Mouse (Mus musculus) cerebellum, adult 11-12 months (tissue): Measurements from ENCODE around the gene Hnrnpa3.

Experiments
- DNase-seq: peaks from one replicate; pipeline ENCODE4 v3.0.0; 2022

Gene Hnrnpa3

DNA sequence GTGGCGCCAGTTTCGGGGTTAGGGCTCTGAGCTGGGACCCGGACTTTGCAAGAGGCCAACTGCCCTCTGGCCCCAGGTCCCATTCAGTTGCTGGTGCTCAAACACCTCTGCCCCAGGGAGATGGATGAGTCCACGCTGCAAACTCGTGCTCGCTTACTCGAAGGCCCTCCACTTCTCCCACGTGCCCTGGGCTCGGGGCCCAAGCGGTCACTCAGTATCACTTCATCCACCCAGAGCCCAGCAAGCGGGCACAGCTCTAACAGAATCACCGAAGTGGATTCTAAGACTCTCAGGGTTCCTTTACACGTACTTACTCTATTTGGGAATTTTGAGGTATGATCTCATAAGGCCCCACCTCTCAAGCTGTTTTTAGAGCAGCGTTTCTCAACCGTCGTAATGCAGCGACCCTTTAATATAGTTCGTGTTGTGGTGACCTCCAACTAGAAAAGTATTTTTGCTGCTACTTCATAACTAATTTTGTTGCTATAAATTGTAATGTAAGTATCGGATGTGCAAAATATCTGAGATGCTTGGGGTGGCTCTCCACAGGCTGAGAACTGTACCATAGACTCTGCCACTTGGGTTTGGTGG, 46.2 kb downstream of the Hnrnpa3 start:
- no peak for DNase-seq

DNA sequence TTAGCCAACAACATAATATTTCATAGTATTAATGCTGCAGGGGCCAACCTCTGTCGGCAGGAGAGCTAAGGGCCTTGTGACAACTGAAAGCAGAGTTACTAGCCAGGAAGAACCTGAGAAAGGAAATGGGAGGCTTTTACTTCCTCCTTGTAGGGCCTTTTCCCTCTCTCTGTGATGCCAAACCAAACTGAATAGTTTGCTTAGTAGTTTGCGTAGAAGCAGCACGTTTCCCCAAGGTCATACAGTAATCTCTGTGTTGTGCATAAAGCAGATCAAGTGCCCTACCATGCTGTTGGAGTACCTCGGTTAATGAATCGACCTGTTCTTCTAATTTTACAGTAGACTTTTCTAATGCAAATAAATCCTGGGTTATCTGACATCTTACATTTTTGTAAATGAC, 47.4 kb downstream of the Hnrnpa3 start:
- no peak for DNase-seq

DNA sequence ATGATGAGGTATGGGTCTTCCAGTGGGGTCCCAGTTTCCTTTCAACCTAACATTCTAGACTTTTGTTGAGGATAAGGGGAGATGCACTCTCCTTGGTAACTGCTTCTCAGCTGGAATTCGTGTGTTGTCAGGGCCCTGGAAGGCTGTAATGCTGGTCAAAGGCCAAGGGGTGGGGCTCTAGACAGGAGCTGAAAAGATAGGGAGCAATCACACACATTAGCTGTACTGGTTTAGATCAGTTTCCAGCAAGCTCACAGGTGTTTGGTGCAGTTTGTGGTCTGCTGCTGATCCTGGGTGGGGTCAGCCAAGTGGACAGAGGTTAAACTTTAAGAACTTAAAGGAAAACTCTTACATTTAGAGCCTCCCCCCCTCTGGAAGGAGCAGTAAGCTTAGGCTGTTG, 48.4 kb downstream of the Hnrnpa3 start:
- DNase-seq, result no peak

DNA sequence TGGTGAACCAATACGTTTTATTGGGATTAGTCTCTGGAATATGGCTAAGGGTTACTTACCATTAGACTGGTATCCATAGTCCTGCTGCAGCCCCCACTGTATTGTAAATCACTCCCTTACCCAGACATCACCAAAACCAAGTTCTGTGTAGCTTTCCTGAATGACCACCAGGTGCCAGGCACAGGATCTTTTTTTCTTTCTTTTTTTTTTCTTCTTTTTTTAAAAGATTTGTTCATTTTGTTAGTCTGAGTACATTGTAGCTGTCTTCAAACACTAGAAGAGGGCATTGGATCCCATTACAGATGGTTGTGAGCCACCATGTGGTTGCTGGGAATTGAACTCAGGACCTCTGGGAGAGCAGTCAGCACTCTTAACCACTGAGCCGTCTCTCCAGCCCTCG, 54.0 kb downstream of the Hnrnpa3 start:
- DNase-seq, result no peak

DNA sequence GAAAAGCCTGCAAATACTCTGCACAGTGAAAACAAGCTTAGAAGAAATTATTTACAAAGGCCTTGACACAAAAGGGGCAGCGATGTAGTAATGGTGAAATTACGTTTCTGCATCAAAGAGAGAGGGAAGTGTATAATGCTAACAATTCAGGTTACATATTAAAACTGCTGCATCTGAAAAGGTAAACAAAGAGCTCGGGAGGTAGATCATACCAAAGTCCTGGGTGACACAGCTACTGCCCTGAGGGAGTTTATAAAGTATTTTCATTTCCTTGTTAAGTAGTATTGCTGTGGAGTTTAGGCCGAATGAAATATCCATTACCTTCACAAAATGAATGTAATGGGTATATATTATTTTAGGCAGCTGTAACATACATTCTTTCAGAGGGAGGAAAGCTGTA, 55.7 kb downstream of the Hnrnpa3 start:
- no peak for DNase-seq

DNA sequence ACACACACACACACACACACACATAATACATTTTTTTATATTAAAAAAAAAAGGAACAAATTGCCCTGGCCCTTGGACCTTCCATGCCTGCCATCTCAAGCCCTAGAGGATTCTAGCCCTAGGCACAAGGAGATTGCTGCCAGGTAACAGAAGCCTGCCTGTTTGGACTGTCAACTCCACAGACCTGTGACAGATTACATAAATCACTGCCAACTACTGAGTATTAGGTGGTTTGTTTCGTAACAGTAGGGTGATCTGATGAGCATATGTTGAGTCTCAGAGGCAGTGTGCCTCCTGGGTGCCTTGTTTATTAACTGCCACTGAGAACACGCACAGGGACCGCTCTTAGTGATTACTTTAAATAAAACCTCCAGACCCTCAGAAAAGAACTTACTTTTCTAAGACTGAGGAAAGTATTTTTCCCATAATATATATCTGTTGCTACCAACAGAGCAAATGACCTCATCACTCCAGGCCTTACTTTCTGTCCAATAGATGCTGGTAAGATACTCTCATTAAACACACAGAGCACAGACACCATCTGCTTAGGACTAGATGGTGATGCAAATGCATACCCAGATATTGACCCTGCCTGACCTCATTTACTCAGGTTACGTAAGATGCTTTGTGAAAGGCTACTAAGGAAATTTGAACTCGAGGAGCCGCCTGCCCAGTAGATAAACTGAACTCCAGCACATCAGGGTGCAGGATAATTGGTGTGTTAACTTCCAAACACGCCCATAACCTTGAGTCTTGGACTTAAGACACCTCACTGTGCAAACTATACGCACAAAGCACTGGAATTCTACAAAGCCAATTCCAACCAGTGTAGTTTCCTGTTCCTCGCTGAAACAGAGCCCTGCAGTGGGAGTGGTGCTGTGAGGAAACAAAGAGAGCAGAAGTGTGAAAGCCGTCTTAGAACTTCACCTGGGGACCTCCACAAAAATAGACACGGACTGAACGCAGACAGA, 57.3 kb downstream of the Hnrnpa3 start:
- peak; percentile 81 for DNase-seq
